Mouse (Mus musculus) MEL (cell line): ENCODE results near the gene Pip4k2c.

Experiments
- CTCF ChIP-seq, 3 experiments: IDR thresholded peaks in 2 of 3; conservative IDR thresholded peaks in 1 of 3; 2 replicates each; pipeline ENCODE4 v1.5.1; 2011 to 2012; ENCODE audit warnings: low read length in 3 of 3, low read depth in 2 of 3, mild to moderate bottlenecking in 2 of 3, improper control_type of control experiment in 1 of 3, inconsistent platforms in 1 of 3, mixed read lengths in 1 of 3, moderate library complexity in 1 of 3; ENCODE audit not compliant: control insufficient read depth in 1 of 3, insufficient read depth in 1 of 3, poor library complexity in 1 of 3, severe bottlenecking in 1 of 3
- HCFC1 ChIP-seq: IDR thresholded peaks from 2 replicates; pipeline ENCODE4 v1.6.1; 2012; ENCODE audit warnings: low read depth, mild to moderate bottlenecking, inconsistent platforms, low read length, improper control_type of control experiment, moderate library complexity
- KAT2A ChIP-seq: conservative IDR thresholded peaks from 2 replicates; pipeline ENCODE4 v1.6.1; 2012; ENCODE audit warnings: low read depth, low read length, improper control_type of control experiment, inconsistent platforms
- MAFK ChIP-seq: IDR thresholded peaks from 2 replicates; pipeline ENCODE4 v1.6.1; 2011; ENCODE audit warnings: low read depth, mild to moderate bottlenecking, low read length, improper control_type of control experiment, borderline replicate concordance
- POLR2A ChIP-seq, 2 experiments: IDR thresholded peaks; 2 replicates each; pipeline ENCODE4 v1.6.1; 2011 to 2012; ENCODE audit warnings: low read length in 2 of 2, mild to moderate bottlenecking in 2 of 2, control low read depth in 1 of 2, improper control_type of control experiment in 1 of 2, low read depth in 1 of 2, moderate library complexity in 1 of 2; ENCODE audit not compliant: control insufficient read depth in 1 of 2, insufficient read depth in 1 of 2, poor library complexity in 1 of 2
- POLR2AphosphoS2 ChIP-seq: IDR thresholded peaks from 2 replicates; pipeline ENCODE4 v1.6.1; 2011; ENCODE audit warnings: low read length, improper control_type of control experiment
- UBTF ChIP-seq: IDR thresholded peaks from 2 replicates; pipeline ENCODE4 v1.6.1; 2012; ENCODE audit warnings: low read depth, mild to moderate bottlenecking, inconsistent platforms, low read length, improper control_type of control experiment, moderate library complexity, borderline replicate concordance; ENCODE audit not compliant: insufficient read depth

- TF ChIP-seq UBTF (no peak), CTCF (IDR thresholded peaks at IDR 0.05 in 2 of 3, conservative IDR thresholded peaks at IDR 0.05 in 1 of 3; ENCODE audit: control insufficient read depth in 1 of 3, insufficient read depth in 1 of 3, low read depth in 2 of 3, low read length in 3 of 3, poor library complexity in 1 of 3, severe bottlenecking in 1 of 3) (no peak), POLR2A (IDR thresholded peaks at IDR 0.05; ENCODE audit: control insufficient read depth in 1 of 2, insufficient read depth in 1 of 2, low read depth in 1 of 2, low read length in 2 of 2, poor library complexity in 1 of 2) (no peak), KAT2A (no peak), HCFC1 (no peak), POLR2AphosphoS2 (no peak), MAFK (no peak)
These were observed 57.1 kb downstream of the Pip4k2c start for GRCm38 (mm10) chr10:127154241-127154640.
